Mouse (Mus musculus) cerebral cortex, adult 2 months (tissue): Measurements from ENCODE around the gene Acsf2.

Experiments used
- WGBS: fragments of 180-500 bp; shearing (Covaris S2); methylation state at CpG from one replicate; pipeline ENCODE4 v1.1.7; 2018; 5-methylcytosine and 5-hydroxymethylcytosine counted together

The Acsf2 gene

GRCm38 (mm10) chr11:94548041-94548784 lies 53.5 kb downstream of the Acsf2 start:
- WGBS = 8% methylated on average over 24 of the region's 24 CpGs

DNA sequence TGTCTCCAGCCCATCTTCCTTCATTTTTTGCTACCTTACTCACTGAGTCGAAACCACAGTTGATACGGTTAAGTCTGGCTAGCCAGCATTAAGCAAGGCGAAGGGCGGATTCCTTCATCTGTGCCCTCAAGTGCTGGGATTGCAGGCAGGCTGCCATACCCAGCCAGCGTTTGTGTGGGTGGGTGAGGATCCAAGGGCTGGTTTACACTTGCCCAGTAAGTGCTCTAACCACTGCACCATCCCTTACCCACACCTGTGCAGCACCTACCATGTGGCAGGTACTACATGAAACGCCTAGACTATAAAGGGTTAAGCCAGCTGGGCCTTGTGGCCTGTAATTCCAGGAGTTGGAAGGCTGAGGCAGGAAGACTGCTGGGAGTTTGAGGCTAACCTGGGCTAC lies 54.4 kb downstream of the Acsf2 start:
- 78% methylated on average over 6 of the region's 6 CpGs for WGBS

DNA sequence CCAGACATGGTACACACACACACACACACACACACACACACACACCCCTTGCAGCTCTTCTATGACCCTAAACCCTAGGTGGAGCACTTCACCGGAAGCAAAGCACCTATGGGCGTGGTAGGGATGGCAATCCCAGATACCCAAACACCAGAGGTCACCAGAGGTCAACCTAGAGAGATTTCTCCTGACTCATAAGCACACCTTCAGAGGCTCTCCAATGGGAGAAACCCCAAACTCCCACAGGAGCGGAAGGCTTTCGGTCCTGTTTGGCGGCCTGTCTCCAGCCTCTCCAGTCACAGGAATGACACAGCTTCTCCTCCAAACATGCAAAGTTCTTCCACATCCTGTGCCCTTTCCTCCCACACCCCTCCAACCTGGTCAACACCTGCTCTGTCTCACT lies 55.3 kb downstream of the Acsf2 start:
- WGBS = 96% methylated on average over 5 of the region's 5 CpGs

- WGBS = 37% methylated on average over 18 of the region's 18 CpGs
Measured at GRCm38 (mm10) chr11:94544422-94544821, 57.2 kb downstream of the Acsf2 start.

GRCm38 (mm10) chr11:94543932-94544331 lies 57.7 kb downstream of the Acsf2 start:
- 10% methylated on average over 9 of the region's 9 CpGs for WGBS

DNA sequence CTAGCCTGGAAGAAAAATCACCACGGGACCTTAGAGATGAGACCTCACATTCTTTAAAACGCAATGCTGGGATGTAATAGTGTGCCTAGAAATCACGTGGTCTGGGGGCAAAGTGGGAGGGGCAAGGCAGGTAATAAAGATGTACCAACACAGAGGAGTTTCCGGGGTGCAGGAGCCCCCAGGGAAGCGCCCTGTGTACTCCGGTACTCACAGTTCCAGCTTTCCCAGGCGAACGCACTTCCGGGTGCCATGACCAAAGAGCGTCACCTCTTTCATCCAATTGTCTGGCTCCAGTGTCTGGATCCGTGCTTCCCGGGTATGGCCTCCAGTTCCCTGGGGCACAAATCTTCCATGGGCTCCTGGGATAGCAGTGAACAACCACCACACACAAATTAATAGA lies 58.3 kb downstream of the Acsf2 start:
- WGBS = 88% methylated on average over 12 of the region's 12 CpGs

DNA sequence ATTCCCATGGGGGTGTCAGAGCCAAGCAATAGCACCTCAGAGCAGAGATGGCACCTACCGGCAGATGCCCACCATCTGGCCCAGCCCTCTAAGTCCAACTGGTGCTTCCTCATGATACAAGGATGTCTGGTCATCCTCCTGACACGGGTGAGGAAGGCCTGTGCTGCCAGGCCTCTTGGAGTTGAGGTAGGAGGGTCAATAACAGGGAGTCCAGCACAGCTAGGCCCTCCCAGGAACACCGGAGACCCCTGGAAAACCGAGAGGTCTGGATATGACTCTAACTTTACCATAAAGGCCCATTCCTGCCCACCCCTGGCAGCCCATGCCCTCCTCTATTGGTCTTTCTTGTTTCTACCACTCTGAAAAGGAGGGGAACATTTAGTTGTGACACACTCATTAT lies 59.3 kb downstream of the Acsf2 start:
- 88% methylated on average over 4 of the region's 4 CpGs for WGBS

- 84% methylated on average over 7 of the region's 7 CpGs for WGBS
Measured at GRCm38 (mm10) chr11:94539761-94540160, 61.9 kb downstream of the Acsf2 start.

DNA sequence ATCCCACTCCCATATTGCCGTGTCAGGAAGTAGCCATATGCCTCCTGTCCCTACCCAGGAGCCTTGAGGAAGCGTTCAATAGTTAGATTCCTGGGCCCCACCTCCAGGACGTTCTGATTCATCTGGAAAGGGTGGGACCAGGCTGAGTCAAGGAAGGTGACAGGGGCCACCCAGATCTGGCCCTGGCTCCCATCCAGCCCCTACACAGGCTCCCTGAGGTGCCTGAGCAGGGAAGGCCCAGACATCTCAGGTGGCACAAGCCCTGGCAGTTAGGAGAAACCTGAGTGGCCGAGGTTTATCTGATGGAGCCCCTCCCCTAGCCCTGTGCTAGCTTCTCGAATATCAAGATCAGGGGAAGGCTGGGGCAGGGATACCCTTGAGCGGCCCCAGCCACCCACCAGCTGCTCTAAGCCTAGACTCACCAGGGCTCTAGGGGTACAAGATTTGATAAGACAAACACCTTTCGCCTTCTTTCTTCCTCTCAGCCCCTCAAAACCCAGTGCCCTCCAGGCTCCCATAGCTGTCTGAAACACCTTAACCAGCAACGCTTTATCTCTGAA lies 62.9 kb downstream of the Acsf2 start:
- 78% methylated on average over 8 of the region's 8 CpGs for WGBS

GRCm38 (mm10) chr11:94533171-94533570 lies 68.5 kb downstream of the Acsf2 start:
- WGBS = 59% methylated on average over 8 of the region's 8 CpGs

DNA sequence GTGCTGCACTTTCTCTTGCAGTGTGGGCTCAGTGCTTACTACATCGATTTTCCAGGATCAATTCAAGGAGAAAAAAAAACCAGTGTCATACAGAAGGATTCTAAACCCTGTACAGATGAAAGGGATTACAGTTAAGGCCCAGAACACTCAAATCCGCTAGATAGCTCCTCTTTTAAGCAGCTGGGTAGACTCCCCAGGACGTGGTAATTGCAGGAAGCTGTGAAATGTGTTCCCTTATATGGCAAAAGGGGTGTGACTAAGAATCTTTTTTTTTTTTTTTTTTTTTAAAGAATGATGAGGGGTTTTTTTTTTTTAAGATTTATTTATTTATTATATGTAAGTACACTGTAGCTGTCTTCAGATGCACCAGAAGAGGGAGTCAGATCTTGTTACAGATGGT lies 72.8 kb downstream of the Acsf2 start:
- WGBS = 44% methylated on average over 3 of the region's 3 CpGs

DNA sequence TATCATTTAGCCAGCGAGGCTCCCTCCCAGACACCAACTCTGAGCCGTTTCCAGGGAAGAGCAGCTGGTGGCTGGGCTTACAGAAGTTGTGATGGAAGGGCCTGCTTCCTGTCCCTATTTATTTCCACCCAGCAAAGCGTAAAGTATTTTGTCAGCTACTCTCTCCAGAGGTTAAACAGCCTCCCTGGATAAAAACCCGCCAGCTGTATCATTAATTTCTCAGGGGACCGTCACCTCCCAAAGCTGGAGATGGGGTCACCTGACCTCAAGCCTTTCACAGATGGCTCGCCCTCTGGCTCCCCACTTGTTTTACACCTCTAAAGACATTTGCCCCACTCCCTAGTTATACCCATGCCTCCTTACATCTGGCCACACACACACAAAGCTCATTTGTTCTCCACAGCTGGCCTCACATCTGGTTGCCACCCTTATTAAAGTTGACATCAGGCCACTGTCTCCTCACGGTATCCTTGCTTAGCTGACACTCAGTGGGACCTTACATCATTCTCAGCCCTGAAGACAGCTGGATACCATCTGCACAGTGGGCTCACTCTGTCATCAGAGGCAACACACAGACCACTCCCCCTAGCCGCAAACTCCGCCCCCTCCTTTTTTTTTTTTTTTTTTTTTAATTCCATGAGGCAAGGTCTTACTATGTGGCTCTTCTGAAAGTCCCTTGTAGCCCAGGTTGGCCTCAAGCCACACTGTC lies 75.3 kb downstream of the Acsf2 start:
- WGBS = 59% methylated on average over 9 of the region's 9 CpGs

- 2% methylated on average over 42 of the region's 42 CpGs for WGBS
Measured at GRCm38 (mm10) chr11:94521219-94521843, 80.3 kb downstream of the Acsf2 start, which contains the start of gene Mycbpap. Gene Mycbpap, minus strand, starts transcription at chr11:94521742.

- WGBS = 38% methylated on average over 9 of the region's 9 CpGs
Measured at GRCm38 (mm10) chr11:94513452-94513851, 88.2 kb downstream of the Acsf2 start.

- 93% methylated on average over 10 of the region's 10 CpGs for WGBS
Measured at GRCm38 (mm10) chr11:94508976-94509375, 92.7 kb downstream of the Acsf2 start.
